Comparison of ENCODE assay signal across 8 mouse cellular contexts in genomic region chr11:100619485-100619975, GRCm38 (mm10). TPM values are rescaled to one million over a fixed set of nuclear protein-coding genes. Genes with fewer than 3 reads are reported as not detected.
A peak's percentile ranks its signal among the peaks of the same experiment; 100 is the strongest.
DNase-seq lines count a peak whose midpoint lies in the region; ATAC-seq and TF ChIP-seq lines count a peak whose summit lies in the region.

No protein-coding gene starts in this region.

- peak overlapping the region; percentile 88 for H3K4me2 ChIP-seq in heart, embryonic 15.5 days
- peak overlapping the region; percentile 72 for H3K4me2 ChIP-seq in liver, embryonic 14.5 days (ENCODE audit: low read depth)
- peak overlapping the region; percentile 62 for H3K4me2 ChIP-seq in neural tube, embryonic 11.5 days (ENCODE audit: low read depth)
- peak overlapping the region; percentile 67 for H3K4me2 ChIP-seq in stomach, postnatal 0 days (replicated peaks; ENCODE audit: low read depth)

- H3K4me1 ChIP-seq in brown adipose tissue, adult 24 weeks (ENCODE audit: control insufficient read depth, insufficient read depth, insufficient read length, low read length): peaks cover 8% of the 10 kb centered on the region
- H3K4me1 ChIP-seq in heart, embryonic 15.5 days (replicated peaks): peaks cover 31% of the 10 kb centered on the region
- H3K4me1 ChIP-seq in liver, embryonic 14.5 days (replicated peaks; ENCODE audit: control insufficient read depth in 2 of 2, insufficient read depth in 2 of 2, low read length in 1 of 2): peaks cover 15 to 32% of the 10 kb centered on the region in 2 experiments
- H3K4me1 ChIP-seq in neural tube, embryonic 11.5 days (ENCODE audit: control insufficient read depth, insufficient read depth, low read length): peaks cover 16% of the 10 kb centered on the region
- H3K4me1 ChIP-seq in stomach, postnatal 0 days (replicated peaks; ENCODE audit: control insufficient read depth, insufficient read depth): 0 out of 2 replicates have a peak, but pooled peaks cover 5% of the 10 kb centered on the region

- no peak for TF ChIP-seq EP300 in liver, embryonic 14.5 days (IDR thresholded peaks at IDR 0.05; ENCODE audit: low read depth)
- peak; percentile 35 for TF ChIP-seq EP300 in stomach, postnatal 0 days (optimal IDR thresholded peaks at IDR 0.05)

- H3K4me3 ChIP-seq in brown adipose tissue, adult 24 weeks (ENCODE audit: insufficient read depth, low read depth, low read length): peak overlapping the region; percentile 89
- H3K4me3 ChIP-seq in heart, embryonic 15.5 days: peak overlapping the region; percentile 83
- H3K4me3 ChIP-seq in liver, embryonic 14.5 days (ENCODE audit: insufficient read depth in 1 of 2, low read depth in 2 of 2, low read length in 2 of 2): peak overlapping the region; percentile 75 to 79
- H3K4me3 ChIP-seq in neural tube, embryonic 11.5 days (ENCODE audit: low read depth, low read length): peak overlapping the region; percentile 99
- H3K4me3 ChIP-seq in stomach, postnatal 0 days (ENCODE audit: low read depth, low read length): peak overlapping the region; percentile 96

- H3K27me3 ChIP-seq in heart, embryonic 15.5 days: no peaks in the 10 kb centered on the region
- no peaks in the 10 kb centered on the region for H3K27me3 ChIP-seq in liver, embryonic 14.5 days (ENCODE audit: control insufficient read depth, insufficient read depth, low read length)
- no peaks in the 10 kb centered on the region for H3K27me3 ChIP-seq in neural tube, embryonic 11.5 days (ENCODE audit: control insufficient read depth, insufficient read depth, low read length)
- no peaks in the 10 kb centered on the region for H3K27me3 ChIP-seq in stomach, postnatal 0 days (ENCODE audit: control insufficient read depth, insufficient read depth, low read length)

- H3K9ac ChIP-seq in heart, embryonic 15.5 days: peak overlapping the region; percentile 85
- H3K9ac ChIP-seq in liver, embryonic 14.5 days (replicated peaks): peak overlapping the region; percentile 81
- H3K9ac ChIP-seq in neural tube, embryonic 11.5 days (ENCODE audit: low read length): peak overlapping the region; percentile 94
- peak overlapping the region; percentile 94 for H3K9ac ChIP-seq in stomach, postnatal 0 days (ENCODE audit: low read length)

- TF ChIP-seq CTCF in liver, embryonic 14.5 days (IDR thresholded peaks at IDR 0.05; ENCODE audit: low read depth): peak; percentile 34; the same call in 1 of the 2 replicates
- peak; percentile 52 for TF ChIP-seq CTCF in stomach, postnatal 0 days (IDR thresholded peaks at IDR 0.05; ENCODE audit: low read depth)

- peak; percentile 94 for ATAC-seq in heart, embryonic 15.5 days (replicated peaks; ENCODE audit: insufficient number of reproducible peaks, insufficient read depth, low FRiP score, low read depth)
- peak; percentile 92 for ATAC-seq in liver, embryonic 14.5 days (ENCODE audit: insufficient read depth)
- ATAC-seq in neural tube, embryonic 11.5 days (ENCODE audit: insufficient read depth, low FRiP score, low TSS enrichment): peak; percentile 96
- ATAC-seq in stomach, postnatal 0 days (ENCODE audit: low FRiP score, low TSS enrichment): peak; percentile 93

- peak; percentile 95 for DNase-seq in CD4-positive, CD25-positive, alpha-beta regulatory T cell, adult 2 months (ENCODE audit: low read depth, low spot score)
- DNase-seq in fibroblast of lung, adult 2 months (ENCODE audit: low read depth): peak; percentile 76
- peak; percentile 94 to 98 for DNase-seq in kidney, postnatal 25 days
- DNase-seq in liver, embryonic 14.5 days (ENCODE audit: low read depth in 3 of 3, low spot score in 3 of 3): peak; percentile 86 to 89 (median 87)
- DNase-seq in neural tube, embryonic 11.5 days (ENCODE audit: low spot score): peak; percentile 99
- DNase-seq in stomach, postnatal 0 days (ENCODE audit: low spot score): peak; percentile 95

- peak overlapping the region; percentile 91 for H3K27ac ChIP-seq in brown adipose tissue, adult 24 weeks (replicated peaks; ENCODE audit: low read depth, low read length)
- peak overlapping the region; percentile 96 for H3K27ac ChIP-seq in heart, embryonic 15.5 days
- peak overlapping the region; percentile 34 for H3K27ac ChIP-seq in liver, embryonic 14.5 days
- peak overlapping the region; percentile 93 for H3K27ac ChIP-seq in neural tube, embryonic 11.5 days (ENCODE audit: low read depth, low read length)
- H3K27ac ChIP-seq in stomach, postnatal 0 days (replicated peaks): peak overlapping the region; percentile 95

- WGBS in heart, embryonic 15.5 days: under 1% methylated on average over 40 of the region's 40 CpGs
- WGBS in liver, embryonic 14.5 days (ENCODE audit: insufficient replicate concordance): under 1% methylated on average over 40 of the region's 40 CpGs
- 1% methylated on average over 39 of the region's 40 CpGs for WGBS in neural tube, embryonic 11.5 days
- under 1% methylated on average over 40 of the region's 40 CpGs for WGBS in stomach, postnatal 0 days

- H3K36me3 ChIP-seq in heart, embryonic 15.5 days: peaks cover 1% of the 10 kb centered on the region; the same call in 1 of the 2 replicates
- H3K36me3 ChIP-seq in liver, embryonic 14.5 days (replicated peaks; ENCODE audit: control insufficient read depth, insufficient read depth, low read depth): no peaks in the 10 kb centered on the region
- H3K36me3 ChIP-seq in neural tube, embryonic 11.5 days (ENCODE audit: control insufficient read depth, insufficient read depth, low read length): no peaks in the 10 kb centered on the region; the same call in 1 of the 2 replicates
- H3K36me3 ChIP-seq in stomach, postnatal 0 days (ENCODE audit: control insufficient read depth, insufficient read depth, low read length): no peaks in the 10 kb centered on the region

- H3K9me3 ChIP-seq in heart, embryonic 15.5 days (replicated peaks): no peaks in the 10 kb centered on the region
- H3K9me3 ChIP-seq in liver, embryonic 14.5 days (ENCODE audit: control insufficient read depth, low read length): no peaks in the 10 kb centered on the region
- H3K9me3 ChIP-seq in neural tube, embryonic 11.5 days (ENCODE audit: control insufficient read depth, low read length): no peaks in the 10 kb centered on the region
- H3K9me3 ChIP-seq in stomach, postnatal 0 days (ENCODE audit: control insufficient read depth, low read length): no peaks in the 10 kb centered on the region

RNA-seq across cellular contexts. Expression of gene Dnajc7, which starts 0.4 kb away (rescaled TPM):
- polyA plus RNA-seq in brown adipose tissue, adult 24 weeks (2012; ENCODE audit: insufficient read depth, insufficient read length, missing spikeins): 246 and 295 TPM in 2 replicates
- 184 and 206 TPM in 2 replicates for polyA plus RNA-seq in heart, embryonic 15.5 days (2015; fragmentation: Nextera tagmentation; extraction: Ambion mirVana)
- polyA plus RNA-seq in liver, embryonic 14.5 days (2012; rRNA removed): 40.6 and 61.7 TPM in 2 replicates
- polyA plus RNA-seq in liver, embryonic 14.5 days (2014; fragmentation: Nextera tagmentation; extraction: Ambion mirVana): 13.4 and 15.1 TPM in 2 replicates
- polyA plus RNA-seq in neural tube, embryonic 11.5 days (2014; fragmentation: Nextera tagmentation; extraction: Ambion mirVana): 77.0 and 81.1 TPM in 2 replicates
- 91.9 and 96.1 TPM in 2 replicates for polyA plus RNA-seq in stomach, postnatal 0 days (2015; fragmentation: Nextera tagmentation; extraction: Ambion mirVana)

RNA-seq across cellular contexts. Expression of gene Nkiras2, which starts 0.5 kb away (rescaled TPM):
- polyA plus RNA-seq in brown adipose tissue, adult 24 weeks (2012; ENCODE audit: insufficient read depth, insufficient read length, missing spikeins): 32.0 and 37.6 TPM in 2 replicates
- polyA plus RNA-seq in heart, embryonic 15.5 days (2015; fragmentation: Nextera tagmentation; extraction: Ambion mirVana): 59.8 and 70.3 TPM in 2 replicates
- 15.0 and 15.5 TPM in 2 replicates for polyA plus RNA-seq in liver, embryonic 14.5 days (2012; rRNA removed)
- 16.8 and 17.0 TPM in 2 replicates for polyA plus RNA-seq in liver, embryonic 14.5 days (2014; fragmentation: Nextera tagmentation; extraction: Ambion mirVana)
- polyA plus RNA-seq in neural tube, embryonic 11.5 days (2014; fragmentation: Nextera tagmentation; extraction: Ambion mirVana): 112 and 115 TPM in 2 replicates
- 59.0 and 63.1 TPM in 2 replicates for polyA plus RNA-seq in stomach, postnatal 0 days (2015; fragmentation: Nextera tagmentation; extraction: Ambion mirVana)

RNA-seq across cellular contexts. Expression of gene Cnp, which starts 44.8 kb away (rescaled TPM):
- polyA plus RNA-seq in brown adipose tissue, adult 24 weeks (2012; ENCODE audit: insufficient read depth, insufficient read length, missing spikeins): 7.7 and 8.4 TPM in 2 replicates
- polyA plus RNA-seq in heart, embryonic 15.5 days (2015; fragmentation: Nextera tagmentation; extraction: Ambion mirVana): 17.4 and 27.6 TPM in 2 replicates
- 5.2 and 6.3 TPM in 2 replicates for polyA plus RNA-seq in liver, embryonic 14.5 days (2012; rRNA removed)
- polyA plus RNA-seq in liver, embryonic 14.5 days (2014; fragmentation: Nextera tagmentation; extraction: Ambion mirVana): 10.0 and 12.0 TPM in 2 replicates
- 26.1 and 28.0 TPM in 2 replicates for polyA plus RNA-seq in neural tube, embryonic 11.5 days (2014; fragmentation: Nextera tagmentation; extraction: Ambion mirVana)
- 23.5 and 25.7 TPM in 2 replicates for polyA plus RNA-seq in stomach, postnatal 0 days (2015; fragmentation: Nextera tagmentation; extraction: Ambion mirVana)

Comparison
In these comparisons a context has a peak if more than half of its experiments do, and no peak if none do; other contexts are left out.
1. Peak in every context shown above with its lines: DNase-seq, ATAC-seq, H3K4me3 ChIP-seq and H3K27ac ChIP-seq.
2. H3K27ac ChIP-seq: peak in every context shown above with its lines; median percentile 96 in heart, embryonic 15.5 days; 95 in stomach, postnatal 0 days; 93 in neural tube, embryonic 11.5 days; 91 in brown adipose tissue, adult 24 weeks; 34 in liver, embryonic 14.5 days.